Comparison of ENCODE assay signal across 31 mouse cellular contexts in genomic region chr13:29752061-29752460, GRCm38 (mm10).
"Had no signal": no experiment of that assay in that cellular context is flagged by ENCODE, and none has a peak within 500 bp of the region (broad histone marks: within the 10 kb centered on the region; RNA-seq: fewer than 3 reads in every experiment).

No protein-coding gene starts in this region.

- H3K36me3 ChIP-seq: limb, embryonic 10.5 days; limb, embryonic 12.5 days; limb, embryonic 13.5 days; liver, embryonic 13.5 days; liver, embryonic 15.5 days; lung, embryonic 15.5 days; midbrain, embryonic 10.5 days; midbrain, embryonic 12.5 days; midbrain, embryonic 13.5 days; midbrain, embryonic 15.5 days; neural tube, embryonic 12.5 days; neural tube, embryonic 13.5 days had no signal

- H3K27me3 ChIP-seq: limb, embryonic 12.5 days; limb, embryonic 13.5 days; limb, embryonic 15.5 days; liver, embryonic 13.5 days; liver, embryonic 15.5 days; lung, embryonic 15.5 days; megakaryocyte, embryonic 14.5 days; midbrain, embryonic 12.5 days; midbrain, embryonic 13.5 days; midbrain, embryonic 15.5 days; neural tube, embryonic 12.5 days; neural tube, embryonic 13.5 days had no signal

- H3K4me2 ChIP-seq: limb, embryonic 12.5 days; limb, embryonic 13.5 days; limb, embryonic 15.5 days; liver, embryonic 11.5 days; liver, embryonic 13.5 days; liver, embryonic 15.5 days; lung, embryonic 14.5 days; lung, embryonic 15.5 days; midbrain, embryonic 12.5 days; midbrain, embryonic 13.5 days; midbrain, embryonic 15.5 days; neural tube, embryonic 12.5 days; neural tube, embryonic 13.5 days had no signal

- H3K4me3 ChIP-seq: left cerebral cortex, adult 2 months; limb, embryonic 10.5 days; limb, embryonic 12.5 days; limb, embryonic 13.5 days; limb, embryonic 15.5 days; liver, embryonic 13.5 days; liver, embryonic 15.5 days; lung, embryonic 15.5 days; megakaryocyte, embryonic 14.5 days; midbrain, embryonic 10.5 days; midbrain, embryonic 12.5 days; midbrain, embryonic 13.5 days; midbrain, embryonic 15.5 days; myocyte; neural tube, embryonic 12.5 days; neural tube, embryonic 13.5 days had no signal

- H3K9me3 ChIP-seq: limb, embryonic 10.5 days; limb, embryonic 12.5 days; limb, embryonic 13.5 days; limb, embryonic 15.5 days; liver, embryonic 13.5 days; liver, embryonic 15.5 days; lung, embryonic 15.5 days; megakaryocyte, embryonic 14.5 days; midbrain, embryonic 10.5 days; midbrain, embryonic 12.5 days; midbrain, embryonic 13.5 days; midbrain, embryonic 15.5 days; neural tube, embryonic 12.5 days; neural tube, embryonic 13.5 days had no signal

- H3K9ac ChIP-seq: limb, embryonic 12.5 days; limb, embryonic 13.5 days; limb, embryonic 15.5 days; liver, embryonic 13.5 days; liver, embryonic 14.5 days; liver, embryonic 15.5 days; liver, postnatal 0 days; lung, embryonic 14.5 days; lung, embryonic 15.5 days; midbrain, embryonic 12.5 days; midbrain, embryonic 13.5 days; midbrain, embryonic 15.5 days; neural tube, embryonic 12.5 days; neural tube, embryonic 13.5 days had no signal

- H3K27ac ChIP-seq: left cerebral cortex, adult 2 months; limb, embryonic 10.5 days; limb, embryonic 12.5 days; limb, embryonic 13.5 days; limb, embryonic 15.5 days; liver, embryonic 13.5 days; liver, embryonic 14.5 days; liver, embryonic 15.5 days; lung, embryonic 15.5 days; macrophage; midbrain, embryonic 10.5 days; midbrain, embryonic 12.5 days; midbrain, embryonic 13.5 days; midbrain, embryonic 15.5 days; neural tube, embryonic 12.5 days; neural tube, embryonic 13.5 days had no signal

- ATAC-seq: liver, postnatal 0 days; lung, postnatal 0 days; midbrain, embryonic 13.5 days; midbrain, embryonic 15.5 days; midbrain, embryonic 16.5 days had no signal

- H3K4me1 ChIP-seq: lung, embryonic 15.5 days; midbrain, embryonic 12.5 days; midbrain, embryonic 15.5 days had no signal

- DNase-seq: left cerebral cortex, postnatal 4 days; liver; liver, embryonic 13.5 days; liver, postnatal 0 days; lung, adult 18-20 months; lung, adult 2 months; lung, embryonic 14.5 days; lung, postnatal 10 days; lung, postnatal 14 days; lung, postnatal 36 days; lung, postnatal 4 days had no signal
